Mouse (Mus musculus): ENCODE measurements around the gene Apool. TPM values are rescaled to one million over a fixed set of nuclear protein-coding genes. Genes with fewer than 3 reads are reported as not detected.

Gene Apool
- 4.6 and 7.1 TPM in 2 replicates for total RNA-seq (2023)

GRCm38 (mm10) chrX:112310804-112311530 lies at the start of gene Apool:
Apool (plus strand) TSS chrX:112311334.

DNA sequence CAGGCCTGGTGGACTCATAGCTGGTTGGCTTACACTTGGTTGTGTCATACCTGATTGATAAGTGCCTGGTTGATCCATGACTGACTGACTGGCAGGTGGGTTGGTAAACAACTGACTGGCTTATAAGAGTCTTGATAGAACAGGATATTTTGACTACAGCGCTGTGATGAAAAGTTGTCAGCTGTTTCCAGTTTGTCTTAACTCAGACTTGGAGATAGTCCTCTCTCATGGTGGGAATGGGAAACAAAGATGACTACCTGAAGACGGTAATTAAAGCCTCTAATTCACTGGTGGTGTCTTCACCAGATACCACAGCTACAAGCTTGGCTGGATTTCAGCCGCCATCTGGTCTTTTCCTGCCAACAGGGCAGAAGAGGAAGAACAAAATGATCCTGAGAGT lies 95.5 kb downstream of the Apool start, which contains the start of gene Satl1:
Satl1 (minus strand) TSS at position 101 of the 400 bp plus-strand sequence.

Other genes starting within 250 kb of the Apool start
- not detected in 2 replicates for gene 4933403O08Rik, start 72.3 kb upstream of the Apool start, total RNA-seq (2023)
- gene Satl1, start 95.4 kb downstream of the Apool start, total RNA-seq (2023), result not detected in 2 replicates
- not detected in 2 replicates for gene 2010106E10Rik, start 183.9 kb downstream of the Apool start, total RNA-seq (2023)